Mouse (Mus musculus): ENCODE results near the gene Ero1lb.

Ero1lb gene

GRCm38 (mm10) chr13:12565621-12566390, at the start of gene Ero1lb:
Gene Ero1lb (plus strand): TSS chr13:12565874.
- DNase-seq = peak; percentile 99

GRCm38 (mm10) chr13:12519371-12519770, 46.3 kb upstream of the Ero1lb start:
- no peak for DNase-seq

GRCm38 (mm10) chr13:12519955-12520584, 45.6 kb upstream of the Ero1lb start, which contains the start of gene Edaradd:
Gene Edaradd (minus strand): TSS chr13:12520438.
- no peak for DNase-seq

GRCm38 (mm10) chr13:12522346-12522745, 43.3 kb upstream of the Ero1lb start:
- no peak for DNase-seq

- no peak for DNase-seq
Measured at GRCm38 (mm10) chr13:12525678-12526077, 40.0 kb upstream of the Ero1lb start.

GRCm38 (mm10) chr13:12534628-12535027, 31.0 kb upstream of the Ero1lb start:
- DNase-seq = no peak

- DNase-seq = peak; percentile 6
Measured at GRCm38 (mm10) chr13:12537971-12538370, 27.7 kb upstream of the Ero1lb start.

GRCm38 (mm10) chr13:12539716-12540115, 26.0 kb upstream of the Ero1lb start:
- no peak for DNase-seq

GRCm38 (mm10) chr13:12540119-12540518, 25.6 kb upstream of the Ero1lb start:
- DNase-seq = no peak

GRCm38 (mm10) chr13:12542006-12542981, 23.4 kb upstream of the Ero1lb start:
- DNase-seq = no peak

- DNase-seq = no peak
Measured at GRCm38 (mm10) chr13:12543246-12543645, 22.4 kb upstream of the Ero1lb start.

GRCm38 (mm10) chr13:12543880-12544568, 21.6 kb upstream of the Ero1lb start:
- DNase-seq = no peak

GRCm38 (mm10) chr13:12554211-12554610, 11.5 kb upstream of the Ero1lb start:
- no peak for DNase-seq

GRCm38 (mm10) chr13:12559044-12559443, 6.6 kb upstream of the Ero1lb start:
- no peak for DNase-seq

GRCm38 (mm10) chr13:12559462-12560120, 6.1 kb upstream of the Ero1lb start:
- DNase-seq = no peak

- no peak for DNase-seq
Measured at GRCm38 (mm10) chr13:12561729-12562128, 3.9 kb upstream of the Ero1lb start.

GRCm38 (mm10) chr13:12562256-12562655, 3.4 kb upstream of the Ero1lb start:
- DNase-seq = no peak

GRCm38 (mm10) chr13:12567936-12568335, 2.3 kb downstream of the Ero1lb start:
- DNase-seq = no peak

GRCm38 (mm10) chr13:12568597-12569469, 3.2 kb downstream of the Ero1lb start:
- no peak for DNase-seq

GRCm38 (mm10) chr13:12569741-12570140, 4.1 kb downstream of the Ero1lb start:
- DNase-seq = no peak

GRCm38 (mm10) chr13:12574979-12575536, 9.4 kb downstream of the Ero1lb start:
- no peak for DNase-seq
